Mouse (Mus musculus) olfactory bulb, adult 2 months (tissue): ENCODE data around the gene Nelfcd.

ENCODE experiments used
- CTCF ChIP-seq: fragments of 200-500 bp; IDR thresholded peaks from 2 replicates; pipeline ENCODE4 v1.5.1; 2012; ENCODE audit warnings: low read depth, mild to moderate bottlenecking, low read length, moderate library complexity; ENCODE audit not compliant: insufficient read depth
- POLR2A ChIP-seq: fragments of 200-500 bp; IDR thresholded peaks from 2 replicates; pipeline ENCODE4 v1.6.1; 2012; ENCODE audit warnings: mild to moderate bottlenecking, low read depth, low read length, moderate library complexity; ENCODE audit not compliant: insufficient read depth

DNA sequence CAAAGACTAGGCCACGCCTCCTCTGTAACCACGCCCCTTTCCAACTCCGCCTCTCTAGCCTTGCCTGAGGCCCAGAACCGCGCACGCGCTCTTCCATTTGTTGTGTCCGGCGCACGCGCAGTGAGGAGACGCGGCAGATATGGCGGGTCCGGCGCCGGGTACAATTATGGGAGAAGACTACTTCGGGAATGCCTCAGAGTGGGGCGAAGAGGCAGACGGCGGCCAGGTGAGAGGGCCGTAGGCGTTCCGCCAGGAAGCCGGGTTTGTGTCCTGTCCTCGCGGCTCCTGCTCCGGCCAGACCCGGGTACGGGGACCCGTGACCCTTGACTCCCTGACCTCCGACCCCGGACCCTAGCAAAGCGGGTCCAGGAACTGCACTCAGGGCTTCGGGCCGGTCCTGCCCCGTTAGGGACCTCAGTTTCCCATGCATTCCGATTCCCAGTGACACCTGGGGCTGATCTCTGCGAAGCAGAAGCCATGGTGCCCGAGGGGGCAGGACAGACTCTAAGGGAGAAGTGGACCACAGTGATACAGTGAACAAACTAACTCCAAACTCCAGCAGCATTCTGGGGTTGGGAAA, at the start of gene Nelfcd:
- no peak for TF ChIP-seq CTCF
- no peak for TF ChIP-seq POLR2A
